Mouse (Mus musculus): ENCODE results near the gene Ccdc85b. TPM values are rescaled to one million over a fixed set of nuclear protein-coding genes. Genes with fewer than 3 reads are reported as not detected.

Gene Ccdc85b
- 2.8 to 3.3 TPM (median 3.0 TPM) in 4 replicates for total RNA-seq (2023; ENCODE audit: inconsistent age)

GRCm38 (mm10) chr19:5457746-5458442, at the start of gene Ccdc85b:
Gene Ccdc85b (minus strand): TSS chr19:5457894.

DNA sequence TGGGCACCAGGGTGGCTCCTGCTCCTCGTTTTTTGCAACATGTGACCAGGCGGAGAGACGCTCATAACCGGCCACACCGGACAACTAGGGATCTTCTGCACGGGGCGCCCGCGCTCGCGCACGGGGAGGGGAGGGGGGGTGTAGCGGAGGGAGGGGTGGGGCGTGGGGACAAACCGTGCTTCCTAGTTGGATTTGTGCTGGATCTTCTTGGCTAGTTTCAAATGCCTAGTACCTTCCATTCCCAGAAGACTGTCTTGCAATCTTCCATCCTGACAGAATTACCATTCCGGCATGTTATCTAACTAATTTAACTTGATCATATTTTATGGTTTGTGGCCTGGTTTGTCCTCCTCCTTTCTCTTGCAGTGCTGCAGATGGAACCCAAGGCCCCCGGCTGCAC, 46.0 kb upstream of the Ccdc85b start, which contains the start of gene 1700020D05Rik:
TSS of gene 1700020D05Rik (minus strand) at position 101 of the 400 bp plus-strand sequence.

GRCm38 (mm10) chr19:5490313-5490897, 32.7 kb upstream of the Ccdc85b start, which contains the start of gene Cfl1:
Gene Cfl1 (plus strand): TSS chr19:5490455.

DNA sequence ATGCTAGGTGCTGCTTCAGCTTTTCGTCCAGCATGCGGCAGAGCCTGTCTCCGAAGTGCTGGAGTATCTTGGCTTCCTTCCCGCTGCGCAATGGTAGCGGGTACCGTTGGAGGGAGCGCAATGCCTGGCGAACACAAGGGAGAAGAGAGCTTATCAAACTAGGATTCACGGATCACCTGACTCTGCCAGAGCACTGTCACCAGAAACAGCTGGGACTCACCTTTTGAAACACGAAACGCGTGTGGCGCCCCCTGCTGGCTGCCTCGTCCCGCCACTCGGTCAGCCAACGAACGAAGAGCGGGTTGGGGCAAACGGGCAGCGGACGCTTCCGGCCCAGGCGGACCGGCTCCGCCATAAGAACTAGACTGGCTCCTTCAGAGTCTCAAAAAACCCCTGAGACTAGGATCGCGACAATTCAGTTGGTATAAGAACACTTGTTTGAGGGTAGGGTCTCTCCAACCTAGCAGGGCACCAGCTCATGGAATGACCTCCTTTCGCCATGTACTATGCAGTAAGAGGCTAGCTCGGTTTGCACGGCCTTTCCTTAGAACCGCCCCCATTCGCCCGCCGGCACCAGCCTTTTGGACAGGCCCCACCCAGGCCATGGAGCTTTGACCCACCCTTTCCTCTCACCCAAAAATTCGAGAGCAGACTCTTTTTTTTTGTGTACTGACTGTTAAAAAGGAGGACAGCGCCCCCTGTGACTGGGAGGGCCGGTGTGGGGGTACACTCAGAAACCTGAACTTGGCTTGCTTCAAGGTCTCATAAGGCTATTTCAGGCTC, 30.3 kb upstream of the Ccdc85b start, which contains the start of gene Mus81:
TSS of gene Mus81 (minus strand) at position 635 of the 783 bp plus-strand sequence.

DNA sequence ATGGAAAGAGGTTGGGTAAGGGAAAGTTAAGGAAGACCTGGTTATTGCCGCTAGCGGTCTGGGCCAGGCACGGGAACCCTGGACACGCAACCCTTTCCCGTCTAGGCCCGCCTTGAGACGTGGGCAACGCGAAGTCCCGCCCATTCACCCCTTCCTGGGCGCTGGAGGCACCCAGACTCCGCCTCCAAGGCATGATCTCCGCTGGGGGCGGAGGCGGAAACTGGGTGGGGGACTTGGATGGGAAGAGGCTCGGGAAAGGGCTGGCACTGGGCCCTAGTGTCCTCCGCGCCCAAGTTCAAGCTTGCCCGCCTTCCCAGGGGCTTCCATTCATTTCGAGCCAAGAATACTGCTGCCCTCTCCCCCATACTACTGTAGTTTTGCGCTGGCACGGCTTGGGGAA, 16.0 kb upstream of the Ccdc85b start, which contains the start of gene Efemp2:
TSS of gene Efemp2 (plus strand) at position 235 of the 400 bp plus-strand sequence.

GRCm38 (mm10) chr19:5468374-5468773, 10.7 kb upstream of the Ccdc85b start, which contains the start of gene Ctsw:
Gene Ctsw (minus strand): TSS chr19:5468507.

GRCm38 (mm10) chr19:5460465-5460911, 2.8 kb upstream of the Ccdc85b start, which contains the start of gene Fibp:
Gene Fibp (plus strand): TSS chr19:5460615.

DNA sequence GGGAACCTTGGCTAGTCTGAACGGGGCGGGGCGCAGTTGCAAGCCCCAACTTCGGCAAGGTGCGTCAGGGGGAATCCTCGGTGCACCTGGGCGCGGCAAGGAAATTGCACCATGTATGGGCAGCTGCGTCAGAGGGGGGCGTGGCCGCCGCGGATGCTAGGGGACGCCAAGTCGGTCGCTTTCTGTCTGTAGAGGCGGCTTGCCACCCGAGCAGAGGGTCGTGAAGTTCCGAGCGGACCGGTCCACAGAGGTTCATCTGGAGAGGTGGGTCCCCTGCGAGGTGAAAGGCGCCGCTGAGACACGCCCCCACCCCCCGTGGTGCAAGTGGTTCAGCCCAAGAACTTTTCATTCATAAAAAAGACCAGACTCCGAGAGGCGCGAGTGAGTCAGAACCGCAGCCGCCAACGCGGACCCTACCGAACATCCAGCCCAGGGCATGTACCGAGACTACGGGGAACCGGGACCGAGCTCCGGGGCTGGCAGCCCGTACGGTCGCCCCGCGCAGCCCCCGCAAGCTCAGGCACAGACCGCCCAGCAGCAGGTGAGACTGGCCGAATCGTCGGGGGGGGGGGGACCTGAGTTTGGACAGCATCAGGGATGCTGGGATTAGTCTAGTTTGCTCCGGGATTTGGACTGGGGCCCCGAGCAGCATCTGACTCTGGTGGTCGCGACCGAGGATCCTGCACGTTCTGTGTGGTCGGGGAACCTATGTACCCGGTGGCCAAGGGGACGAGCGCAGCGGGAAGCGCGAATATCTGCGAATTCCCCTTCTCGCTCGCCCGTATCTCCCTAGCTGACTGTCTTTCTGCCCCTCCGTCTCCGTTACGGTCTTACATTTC, 10.0 kb downstream of the Ccdc85b start, which contains the start of gene Fosl1:
TSS of gene Fosl1 (plus strand) at position 33 of the 839 bp plus-strand sequence.

DNA sequence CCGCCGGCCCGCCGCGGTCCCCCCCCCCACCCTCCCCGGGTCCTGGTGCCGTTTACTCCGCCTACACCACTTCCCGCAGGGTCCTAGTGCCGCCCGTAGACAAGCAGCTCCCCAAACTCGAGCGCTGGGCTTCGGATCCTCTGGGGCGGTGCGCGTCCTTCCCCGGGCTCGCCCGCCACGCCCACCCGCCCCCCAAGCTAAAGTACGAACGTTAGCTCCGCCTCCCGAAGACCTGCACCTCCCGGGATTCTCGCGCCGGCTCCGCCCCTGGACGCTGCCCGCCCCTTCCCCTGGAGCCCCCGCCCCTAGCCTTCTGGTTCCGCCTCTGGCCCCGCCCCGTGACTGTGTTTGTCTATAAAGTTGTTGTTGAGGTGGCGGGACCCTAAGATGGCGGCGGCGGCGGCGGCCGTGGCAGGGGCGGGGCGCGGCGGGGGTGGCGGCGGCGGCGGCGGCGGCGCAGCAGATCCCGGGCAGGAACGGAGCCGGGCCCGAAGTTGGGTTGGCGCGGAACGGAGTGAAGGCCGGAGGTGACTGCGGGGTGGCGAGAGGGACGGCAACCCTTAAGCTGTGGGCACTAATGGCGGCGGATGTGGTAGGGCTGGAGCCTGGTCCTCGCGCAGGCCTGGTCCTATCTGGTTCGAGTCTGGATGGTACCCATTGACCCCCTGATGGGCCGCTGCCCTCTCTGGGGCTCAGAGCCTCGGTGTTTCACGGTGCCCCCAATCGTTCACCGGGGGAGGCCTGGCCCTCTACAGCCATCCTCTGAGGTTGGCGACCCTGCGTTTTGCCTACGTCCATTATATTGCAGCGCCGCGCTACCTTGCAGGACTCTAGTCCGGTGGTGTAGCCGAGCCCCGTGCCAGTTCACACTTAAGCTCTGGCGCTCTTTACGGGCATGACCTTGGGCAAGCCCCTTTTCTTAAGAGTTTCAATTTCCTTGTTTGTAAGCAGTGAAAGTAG, 32.6 kb downstream of the Ccdc85b start, which contains the start of the genes Drap1 and AI837181:
TSS of gene Drap1 (minus strand) at position 198 of the 960 bp plus-strand sequence.
TSS of gene AI837181 (plus strand) at position 363 of the 960 bp plus-strand sequence.

Other genes starting within 250 kb of the Ccdc85b start
- gene Pacs1, start 184.8 kb downstream of the Ccdc85b start, total RNA-seq (2023; ENCODE audit: inconsistent age): 72.2 to 78.0 TPM (median 74.1 TPM) in 4 replicates
- 317 to 332 TPM (median 327 TPM) in 4 replicates for gene Sf3b2, start 162.4 kb downstream of the Ccdc85b start, total RNA-seq (2023; ENCODE audit: inconsistent age)
- gene Gal3st3, start 159.6 kb downstream of the Ccdc85b start, total RNA-seq (2023; ENCODE audit: inconsistent age): not detected in 4 replicates
- not detected in 4 replicates for gene Catsper1, start 122.2 kb downstream of the Ccdc85b start, total RNA-seq (2023; ENCODE audit: inconsistent age)
- 0.58 to 1.0 TPM in 2 of 4 replicates, not detected in the others for gene Cst6, start 108.3 kb downstream of the Ccdc85b start, total RNA-seq (2023; ENCODE audit: inconsistent age)
- 34.1 to 40.3 TPM (median 37.2 TPM) in 4 replicates for gene Eif1ad, start 91.2 kb downstream of the Ccdc85b start, total RNA-seq (2023; ENCODE audit: inconsistent age)
- 90.5 to 106 TPM (median 95.8 TPM) in 4 replicates for gene Banf1, start 90.7 kb downstream of the Ccdc85b start, total RNA-seq (2023; ENCODE audit: inconsistent age)
- 176 to 199 TPM (median 188 TPM) in 4 replicates for gene Sart1, start 69.2 kb downstream of the Ccdc85b start, total RNA-seq (2023; ENCODE audit: inconsistent age)
- gene Tsga10ip, start 55.4 kb downstream of the Ccdc85b start, total RNA-seq (2023; ENCODE audit: inconsistent age): not detected in 4 replicates
- gene Drap1, start 32.9 kb downstream of the Ccdc85b start, total RNA-seq (2023; ENCODE audit: inconsistent age): 168 to 181 TPM (median 171 TPM) in 4 replicates
- 56.0 to 61.6 TPM (median 59.0 TPM) in 4 replicates for gene AI837181, start 32.8 kb downstream of the Ccdc85b start, total RNA-seq (2023; ENCODE audit: inconsistent age)
- gene Fosl1, start 10.3 kb downstream of the Ccdc85b start, total RNA-seq (2023; ENCODE audit: inconsistent age): 0.55 to 3.8 TPM (median 0.75 TPM) in 4 replicates
- 107 to 110 TPM (median 109 TPM) in 4 replicates for gene Fibp, start 2.7 kb upstream of the Ccdc85b start, total RNA-seq (2023; ENCODE audit: inconsistent age)
- gene Ctsw, start 10.6 kb upstream of the Ccdc85b start, total RNA-seq (2023; ENCODE audit: inconsistent age): 0.90 to 2.0 TPM (median 1.3 TPM) in 4 replicates
- 1.8 TPM in 1 of 4 replicates, not detected in the others for gene Efemp2, start 16.1 kb upstream of the Ccdc85b start, total RNA-seq (2023; ENCODE audit: inconsistent age)
- 40.8 to 48.0 TPM (median 43.1 TPM) in 4 replicates for gene Mus81, start 30.5 kb upstream of the Ccdc85b start, total RNA-seq (2023; ENCODE audit: inconsistent age)
- 1,329 to 1,431 TPM (median 1,341 TPM) in 4 replicates for gene Cfl1, start 32.6 kb upstream of the Ccdc85b start, total RNA-seq (2023; ENCODE audit: inconsistent age)
- gene 1700020D05Rik, start 45.9 kb upstream of the Ccdc85b start, total RNA-seq (2023; ENCODE audit: inconsistent age): 0.93 to 2.6 TPM (median 2.2 TPM) in 4 replicates
- 7.9 to 10.5 TPM (median 9.1 TPM) in 4 replicates for gene Snx32, start 52.6 kb upstream of the Ccdc85b start, total RNA-seq (2023; ENCODE audit: inconsistent age)
- 0.27 TPM in 1 of 4 replicates, not detected in the others for gene Ovol1, start 102.8 kb upstream of the Ccdc85b start, total RNA-seq (2023; ENCODE audit: inconsistent age)
- 13.8 to 21.1 TPM (median 19.0 TPM) in 4 replicates for gene Ap5b1, start 110.1 kb upstream of the Ccdc85b start, total RNA-seq (2023; ENCODE audit: inconsistent age)
- gene Rnaseh2c, start 144.0 kb upstream of the Ccdc85b start, total RNA-seq (2023; ENCODE audit: inconsistent age): 88.3 to 130 TPM (median 99.7 TPM) in 4 replicates
- gene Kat5, start 152.3 kb upstream of the Ccdc85b start, total RNA-seq (2023; ENCODE audit: inconsistent age): 104 to 120 TPM (median 115 TPM) in 4 replicates
- gene Rela, start 179.6 kb upstream of the Ccdc85b start, total RNA-seq (2023; ENCODE audit: inconsistent age): 140 to 150 TPM (median 143 TPM) in 4 replicates
- gene Sipa1, start 205.8 kb upstream of the Ccdc85b start, total RNA-seq (2023; ENCODE audit: inconsistent age): 618 to 650 TPM (median 632 TPM) in 4 replicates
- gene Map3k11, start 230.8 kb upstream of the Ccdc85b start, total RNA-seq (2023; ENCODE audit: inconsistent age): 52.6 to 59.1 TPM (median 55.7 TPM) in 4 replicates
- 187 to 202 TPM (median 194 TPM) in 4 replicates for gene Pcnx3, start 231.0 kb upstream of the Ccdc85b start, total RNA-seq (2023; ENCODE audit: inconsistent age)
- not detected in 4 replicates for gene Kcnk7, start 246.5 kb upstream of the Ccdc85b start, total RNA-seq (2023; ENCODE audit: inconsistent age)